Mouse (Mus musculus): ENCODE results near the gene Ildr2. TPM values are rescaled to one million over a fixed set of nuclear protein-coding genes. Genes with fewer than 3 reads are reported as not detected.

Gene Ildr2
- polyA plus RNA-seq, 1 experiment, result 0.16 TPM

DNA sequence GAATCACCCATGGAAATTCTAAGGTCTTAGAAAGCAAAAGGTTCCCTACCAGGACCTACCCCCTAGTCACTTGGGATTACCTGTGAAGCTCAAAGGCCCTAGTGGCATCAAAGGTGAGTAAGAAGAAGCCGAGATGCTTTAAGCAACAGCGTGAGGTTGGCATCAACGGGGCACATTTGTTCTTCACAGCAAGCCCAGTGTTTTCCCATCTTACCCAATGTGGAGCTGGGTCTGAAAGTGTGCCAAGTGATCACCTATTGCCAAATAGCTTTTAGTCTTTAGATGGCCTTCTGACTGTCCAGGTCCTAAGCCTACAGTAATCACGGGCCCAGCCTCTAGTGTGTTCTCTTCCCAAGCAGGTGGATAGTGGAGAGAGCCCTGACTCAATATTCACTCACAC, 61.8 kb downstream of the Ildr2 start:
- Histone ChIP-seq H3K4me3 (ENCODE audit: insufficient read depth, low read length) (no peak overlapping the region), H3K4me1 (ENCODE audit: control insufficient read depth, insufficient read depth, low read length) (peaks cover 2% of the 10 kb centered on the region; the same call in 1 of the 2 replicates), H3K27ac (ENCODE audit: insufficient read depth, low read depth, low read length) (no peak overlapping the region)
- TF ChIP-seq CTCF (IDR thresholded peaks at IDR 0.05; ENCODE audit: low read depth, low read length) (no peak), POLR2A (IDR thresholded peaks at IDR 0.05; ENCODE audit: borderline replicate concordance, low read depth, low read length) (no peak)

DNA sequence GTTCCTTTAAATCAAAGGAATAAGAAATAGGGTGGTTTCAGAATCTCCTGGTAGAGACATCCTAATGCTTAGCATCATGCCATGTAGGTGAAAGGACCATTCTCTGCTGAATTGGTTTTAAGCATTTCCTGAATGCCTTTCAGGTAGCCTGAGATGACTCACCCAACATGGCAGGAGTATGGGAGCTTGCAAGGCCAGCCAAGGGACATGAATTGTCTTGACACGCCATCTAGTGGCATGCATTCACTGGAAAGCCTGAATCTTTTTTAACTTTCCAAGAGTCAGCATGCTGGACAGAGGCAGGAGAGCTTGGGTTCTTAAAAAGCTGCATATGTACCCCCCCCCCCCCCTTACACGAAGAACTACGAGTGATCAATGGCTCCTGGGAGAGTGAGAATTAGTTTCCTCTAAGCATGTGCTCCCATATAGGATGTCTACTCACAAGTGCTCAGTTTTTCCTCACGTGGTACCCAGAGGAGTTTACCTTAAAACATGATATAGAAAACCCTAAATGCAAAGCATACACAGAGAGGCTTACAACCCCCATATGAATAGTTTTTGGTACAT, 65.3 kb downstream of the Ildr2 start:
- Histone ChIP-seq H3K4me1 (ENCODE audit: control insufficient read depth, insufficient read depth, low read length) (no peaks in the 10 kb centered on the region), H3K4me3 (ENCODE audit: insufficient read depth, low read length) (no peak overlapping the region), H3K27ac (ENCODE audit: insufficient read depth, low read depth, low read length) (no peak overlapping the region)
- TF ChIP-seq POLR2A (IDR thresholded peaks at IDR 0.05; ENCODE audit: borderline replicate concordance, low read depth, low read length), result no peak
- TF ChIP-seq CTCF (IDR thresholded peaks at IDR 0.05; ENCODE audit: low read depth, low read length), result peak; percentile 71

DNA sequence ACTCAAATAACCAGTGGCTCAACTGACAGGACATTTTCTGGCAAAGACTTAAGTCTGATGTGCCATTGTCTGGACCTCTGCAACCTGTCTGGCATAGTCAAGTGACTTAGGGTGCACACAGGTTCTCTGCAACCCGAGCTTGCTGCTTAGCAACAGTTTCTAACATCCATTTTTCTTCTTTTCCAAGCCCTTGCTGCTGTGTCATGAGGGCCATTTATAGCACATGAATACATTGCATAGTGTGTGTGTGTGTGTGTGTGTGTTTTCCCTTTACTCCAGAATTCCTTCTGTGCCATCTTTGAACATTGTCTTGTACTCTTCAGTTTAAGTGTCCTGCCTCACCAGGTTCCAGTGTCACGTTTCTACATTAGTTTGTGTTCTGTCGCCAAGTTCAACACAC, 72.5 kb downstream of the Ildr2 start:
- Histone ChIP-seq H3K4me1 (ENCODE audit: control insufficient read depth, insufficient read depth, low read length) (no peaks in the 10 kb centered on the region), H3K27ac (ENCODE audit: insufficient read depth, low read depth, low read length) (no peak overlapping the region), H3K4me3 (ENCODE audit: insufficient read depth, low read length) (no peak overlapping the region)
- no peak for TF ChIP-seq POLR2A (IDR thresholded peaks at IDR 0.05; ENCODE audit: borderline replicate concordance, low read depth, low read length)
- TF ChIP-seq CTCF (IDR thresholded peaks at IDR 0.05; ENCODE audit: low read depth, low read length), result no peak

DNA sequence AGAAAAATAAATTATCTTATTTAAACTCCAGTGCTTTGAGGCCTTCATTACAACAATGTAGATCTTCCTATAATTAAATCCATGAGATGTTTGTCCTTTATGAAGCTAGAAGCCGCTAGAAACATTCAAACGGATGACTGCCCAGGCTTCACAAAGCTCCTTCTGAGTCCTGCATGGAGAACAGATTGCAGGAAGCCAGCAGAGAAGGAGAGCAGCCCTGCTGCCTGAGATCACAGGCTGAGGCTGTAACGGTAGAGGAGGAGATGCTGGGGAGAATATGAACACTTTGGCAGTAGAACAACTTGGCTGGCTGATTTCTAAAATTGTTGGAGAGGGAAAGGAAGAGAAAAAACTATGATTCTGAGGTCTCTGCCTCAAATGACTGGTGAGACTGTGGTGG, 76.8 kb downstream of the Ildr2 start:
- H3K4me3 ChIP-seq (ENCODE audit: insufficient read depth, low read length), result no peak overlapping the region
- no peak overlapping the region for H3K27ac ChIP-seq (ENCODE audit: insufficient read depth, low read depth, low read length)
- TF ChIP-seq CTCF (IDR thresholded peaks at IDR 0.05; ENCODE audit: low read depth, low read length) (no peak), POLR2A (IDR thresholded peaks at IDR 0.05; ENCODE audit: borderline replicate concordance, low read depth, low read length) (no peak)
- H3K4me1 ChIP-seq (ENCODE audit: control insufficient read depth, insufficient read depth, low read length), result no peaks in the 10 kb centered on the region

DNA sequence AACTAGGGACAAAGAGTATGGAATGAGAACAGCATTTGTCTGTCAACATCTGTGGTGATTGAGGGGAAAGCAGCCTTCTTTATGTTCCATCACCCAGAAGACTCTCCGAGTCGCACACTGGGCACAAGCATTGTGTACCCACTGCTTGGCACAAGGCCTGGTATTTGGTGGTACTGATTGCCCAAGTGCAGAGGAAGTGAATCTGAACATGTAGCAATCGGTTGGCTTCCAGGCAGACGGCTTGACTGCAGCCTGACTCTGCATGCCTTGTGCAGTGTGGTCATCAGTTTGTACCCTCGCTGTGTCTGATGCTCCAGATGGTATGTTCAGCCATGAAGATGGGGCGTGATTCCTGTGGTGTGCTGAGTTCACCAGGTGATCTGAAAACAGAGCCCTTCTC, 85.2 kb downstream of the Ildr2 start:
- H3K4me1 ChIP-seq (ENCODE audit: control insufficient read depth, insufficient read depth, low read length), result peaks cover 9% of the 10 kb centered on the region
- no peak for TF ChIP-seq CTCF (IDR thresholded peaks at IDR 0.05; ENCODE audit: low read depth, low read length)
- TF ChIP-seq POLR2A (IDR thresholded peaks at IDR 0.05; ENCODE audit: borderline replicate concordance, low read depth, low read length), result no peak
- no peak overlapping the region for H3K4me3 ChIP-seq (ENCODE audit: insufficient read depth, low read length)

DNA sequence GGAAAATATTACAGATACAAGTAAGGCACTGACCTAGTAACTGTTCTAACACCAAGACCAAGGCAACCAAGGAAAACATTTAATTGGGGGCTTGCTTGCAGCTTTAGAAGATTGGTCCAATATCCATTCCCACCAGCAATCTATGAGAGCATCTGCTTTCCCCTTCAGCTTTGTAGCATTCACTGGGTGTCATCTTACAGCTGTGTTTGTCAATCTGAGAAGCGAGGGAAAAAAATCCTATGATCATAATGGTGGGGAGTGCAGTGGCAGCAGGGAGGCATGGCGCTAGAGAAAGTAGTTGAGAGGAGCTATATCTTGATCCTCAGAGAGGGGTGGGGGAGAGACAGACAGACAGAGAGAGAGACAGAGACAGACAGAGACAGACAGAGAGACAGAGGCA, 88.1 kb downstream of the Ildr2 start:
- Histone ChIP-seq H3K27ac (ENCODE audit: insufficient read depth, low read depth, low read length) (no peak overlapping the region), H3K4me3 (ENCODE audit: insufficient read depth, low read length) (no peak overlapping the region), H3K4me1 (ENCODE audit: control insufficient read depth, insufficient read depth, low read length) (peaks cover 20% of the 10 kb centered on the region)
- TF ChIP-seq POLR2A (IDR thresholded peaks at IDR 0.05; ENCODE audit: borderline replicate concordance, low read depth, low read length), result no peak
- TF ChIP-seq CTCF (IDR thresholded peaks at IDR 0.05; ENCODE audit: low read depth, low read length), result no peak

More for the DNA sequence above, 85.2 kb downstream of the Ildr2 start:
- H3K27ac ChIP-seq (ENCODE audit: insufficient read depth, low read depth, low read length), result no peak overlapping the region

DNA sequence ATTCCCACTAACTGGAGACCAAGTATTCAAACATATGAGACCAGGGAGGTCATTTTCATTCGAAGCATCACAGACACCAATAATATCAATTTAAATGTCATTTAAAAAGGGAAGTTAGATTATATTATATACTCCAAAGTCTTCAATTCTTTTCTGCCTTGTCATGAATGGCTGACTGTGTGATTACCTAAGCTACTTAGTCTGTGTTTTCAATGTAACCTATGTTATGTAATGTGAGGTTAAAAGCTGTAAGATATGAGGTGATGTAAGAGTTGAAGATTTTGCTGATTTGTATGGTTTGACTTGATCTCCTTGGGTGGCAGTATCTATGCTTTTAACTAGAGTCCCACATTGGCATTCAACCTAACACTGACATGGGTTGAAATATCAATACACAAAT, 88.6 kb downstream of the Ildr2 start:
- TF ChIP-seq CTCF (IDR thresholded peaks at IDR 0.05; ENCODE audit: low read depth, low read length) (no peak), POLR2A (IDR thresholded peaks at IDR 0.05; ENCODE audit: borderline replicate concordance, low read depth, low read length) (no peak)
- Histone ChIP-seq H3K4me1 (ENCODE audit: control insufficient read depth, insufficient read depth, low read length) (peaks cover 20% of the 10 kb centered on the region), H3K4me3 (ENCODE audit: insufficient read depth, low read length) (no peak overlapping the region), H3K27ac (ENCODE audit: insufficient read depth, low read depth, low read length) (no peak overlapping the region)

DNA sequence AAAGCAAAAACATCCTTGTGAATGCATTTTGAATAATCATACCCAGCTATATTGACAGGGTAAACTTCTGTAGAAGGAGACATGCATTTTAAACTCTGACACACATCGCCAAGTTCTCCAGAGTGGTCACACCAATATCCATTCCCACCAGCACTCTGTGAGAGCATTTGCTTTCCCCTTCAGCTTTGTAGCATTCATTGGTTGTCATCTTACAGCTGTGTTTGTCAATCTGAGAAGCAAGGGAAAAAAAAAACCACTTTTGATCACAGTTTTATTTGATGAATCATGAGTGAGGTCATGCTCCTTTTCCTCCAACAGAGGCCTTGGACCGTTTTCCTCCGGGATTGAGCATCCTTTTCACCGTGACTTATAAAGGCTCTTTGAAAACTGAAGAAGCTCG, 89.6 kb downstream of the Ildr2 start:
- TF ChIP-seq CTCF (IDR thresholded peaks at IDR 0.05; ENCODE audit: low read depth, low read length), result no peak
- TF ChIP-seq POLR2A (IDR thresholded peaks at IDR 0.05; ENCODE audit: borderline replicate concordance, low read depth, low read length), result no peak
- no peak overlapping the region for H3K27ac ChIP-seq (ENCODE audit: insufficient read depth, low read depth, low read length)
- H3K4me3 ChIP-seq (ENCODE audit: insufficient read depth, low read length), result no peak overlapping the region
- H3K4me1 ChIP-seq (ENCODE audit: control insufficient read depth, insufficient read depth, low read length), result peaks cover 19% of the 10 kb centered on the region

DNA sequence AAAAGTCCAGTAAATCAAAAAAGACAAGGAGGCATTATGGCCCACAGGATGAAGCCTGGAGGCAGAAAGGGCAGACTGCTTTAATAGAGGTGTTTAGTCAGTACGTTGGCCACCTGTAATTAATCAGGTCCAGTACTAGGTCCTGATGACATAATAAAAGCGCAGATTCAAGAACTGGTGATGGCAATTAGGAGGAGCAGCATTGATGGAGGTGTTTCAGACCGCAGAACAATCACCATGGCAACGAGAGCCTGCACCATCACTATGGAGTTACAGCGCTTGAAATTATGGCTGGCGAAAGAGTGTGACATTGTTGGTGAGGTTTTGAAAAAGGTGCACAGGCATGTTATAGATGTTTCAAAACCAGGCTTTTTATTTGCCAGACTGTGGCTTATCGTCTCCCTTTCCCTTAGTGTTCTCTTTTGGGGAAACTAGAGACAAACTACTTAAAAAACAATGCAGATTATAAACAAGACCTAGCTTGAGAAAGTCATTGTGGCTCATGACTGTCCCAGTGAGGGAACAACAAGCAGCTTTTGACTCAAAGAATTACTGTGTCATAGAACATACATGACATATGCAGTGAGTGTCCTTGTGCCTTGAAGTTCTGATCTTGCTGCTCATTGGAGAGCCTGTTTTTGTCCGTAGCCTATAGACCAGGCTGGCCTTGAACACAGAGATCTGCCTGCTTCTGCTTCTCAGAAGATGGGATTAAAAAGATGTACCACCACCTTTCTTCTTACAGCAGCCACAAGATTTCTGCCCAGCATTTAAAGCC, 90.5 kb downstream of the Ildr2 start:
- Histone ChIP-seq H3K4me1 (ENCODE audit: control insufficient read depth, insufficient read depth, low read length) (peaks cover 16% of the 10 kb centered on the region), H3K27ac (ENCODE audit: insufficient read depth, low read depth, low read length) (no peak overlapping the region), H3K4me3 (ENCODE audit: insufficient read depth, low read length) (no peak overlapping the region)
- TF ChIP-seq POLR2A (IDR thresholded peaks at IDR 0.05; ENCODE audit: borderline replicate concordance, low read depth, low read length), result no peak
- TF ChIP-seq CTCF (IDR thresholded peaks at IDR 0.05; ENCODE audit: low read depth, low read length), result no peak

DNA sequence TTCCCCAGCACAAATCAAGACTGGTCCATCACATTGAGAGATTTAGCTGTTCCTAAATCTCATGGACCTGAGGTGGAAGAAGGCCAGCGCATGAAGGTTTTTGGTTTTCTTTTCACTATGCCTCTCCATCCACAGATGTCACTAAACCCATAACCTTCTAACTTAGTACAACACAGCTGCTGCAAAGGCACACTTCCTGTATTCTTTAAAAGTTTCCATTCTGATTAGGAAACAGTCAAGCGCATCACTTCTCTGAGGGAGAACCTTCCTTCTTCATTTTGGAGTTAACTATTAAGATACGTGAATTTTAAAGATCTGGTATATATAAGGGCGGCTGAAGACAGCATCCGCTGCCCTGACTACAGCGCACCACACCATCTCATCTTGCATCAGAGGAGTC, 91.7 kb downstream of the Ildr2 start:
- peaks cover 11% of the 10 kb centered on the region for H3K4me1 ChIP-seq (ENCODE audit: control insufficient read depth, insufficient read depth, low read length)
- TF ChIP-seq CTCF (IDR thresholded peaks at IDR 0.05; ENCODE audit: low read depth, low read length) (no peak), POLR2A (IDR thresholded peaks at IDR 0.05; ENCODE audit: borderline replicate concordance, low read depth, low read length) (no peak)
- H3K27ac ChIP-seq (ENCODE audit: insufficient read depth, low read depth, low read length), result peak overlapping the region; percentile 33; the same call in 1 of the 2 replicates
- H3K4me3 ChIP-seq (ENCODE audit: insufficient read depth, low read length), result no peak overlapping the region

Measured in bone marrow macrophage, adult 2 months (primary cell).